Mouse (Mus musculus): ENCODE results near the gene Igfn1.
A peak's percentile ranks its signal among the peaks of the same experiment; 100 is the strongest.

Gene Igfn1

GRCm38 (mm10) chr1:136007211-136008158, 1.3 kb upstream of the Igfn1 start, which contains the start of gene Tmem9:
Tmem9 (plus strand) TSS chr1:136008150.
- no peak for DNase-seq (ENCODE audit: low read depth, low spot score)

GRCm38 (mm10) chr1:136001438-136001837, 4.7 kb downstream of the Igfn1 start:
- no peak for DNase-seq (ENCODE audit: low read depth, low spot score)

- no peak for DNase-seq (ENCODE audit: low read depth, low spot score)
Measured at GRCm38 (mm10) chr1:135999720-136000287, 6.3 kb downstream of the Igfn1 start.

DNA sequence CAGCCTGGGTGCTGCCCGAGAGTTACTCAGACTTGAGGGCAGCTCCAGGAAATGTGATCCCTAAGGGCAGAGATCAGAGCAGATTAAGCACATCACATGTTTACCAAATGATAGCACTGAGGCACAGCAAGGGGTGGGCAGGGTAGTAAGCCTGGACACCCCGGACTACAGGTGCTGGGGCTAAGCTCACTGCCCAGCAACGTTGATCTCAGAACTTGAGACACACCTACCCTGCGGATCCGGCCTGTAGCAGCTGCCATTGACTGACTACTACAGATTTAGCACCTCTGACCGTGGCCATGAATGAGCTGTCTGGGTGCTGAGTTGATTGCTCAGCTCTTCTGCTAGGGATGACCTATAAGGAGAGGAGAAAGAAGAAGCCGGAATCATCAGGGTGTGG, 8.6 kb downstream of the Igfn1 start:
- DNase-seq (ENCODE audit: low read depth, low spot score), result no peak

- DNase-seq (ENCODE audit: low read depth, low spot score), result no peak
Measured at GRCm38 (mm10) chr1:135993470-135993869, 12.7 kb downstream of the Igfn1 start.

DNA sequence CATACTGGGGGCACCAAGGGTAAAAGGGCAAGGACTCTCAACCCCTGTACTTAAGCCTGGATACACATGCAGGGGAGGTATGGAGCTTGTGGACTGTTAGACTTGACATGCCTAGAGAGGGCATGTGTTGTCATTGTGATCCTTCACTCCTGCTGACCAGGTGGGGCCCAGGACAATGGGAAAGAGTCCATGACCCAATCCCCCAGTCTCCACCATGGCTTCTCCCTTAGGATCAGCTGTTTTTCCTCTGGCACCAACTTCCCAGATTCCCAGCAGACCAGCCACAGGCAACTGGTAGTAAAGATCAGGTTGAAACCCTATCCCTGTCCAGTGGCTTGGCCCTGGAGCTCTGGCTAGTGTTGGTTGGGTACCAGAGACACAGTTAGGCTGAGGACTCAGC, 16.3 kb downstream of the Igfn1 start:
- DNase-seq (ENCODE audit: low read depth, low spot score), result no peak

DNA sequence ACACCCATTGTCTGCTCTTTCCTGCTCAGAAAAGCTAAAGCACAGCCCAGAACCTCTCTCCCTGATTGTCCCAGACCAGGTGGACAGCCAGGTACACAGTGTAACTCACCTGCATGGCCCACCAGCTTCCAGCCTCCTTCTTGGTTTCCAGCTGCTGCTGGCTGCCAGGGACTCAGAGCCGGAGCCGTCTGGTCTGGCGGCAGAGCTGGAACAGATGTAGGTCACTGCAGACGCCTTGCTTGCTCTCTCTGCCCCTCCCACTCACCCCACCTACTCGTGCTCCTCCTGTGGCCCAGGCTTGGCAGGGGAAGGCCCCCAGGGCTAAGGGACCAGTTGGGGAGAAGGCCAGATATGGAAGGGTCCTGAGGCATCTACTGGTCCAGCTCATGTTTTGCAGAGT, 22.0 kb downstream of the Igfn1 start:
- no peak for DNase-seq (ENCODE audit: low read depth, low spot score)

- DNase-seq (ENCODE audit: low read depth, low spot score), result no peak
Measured at GRCm38 (mm10) chr1:135972576-135972975, 33.6 kb downstream of the Igfn1 start.

DNA sequence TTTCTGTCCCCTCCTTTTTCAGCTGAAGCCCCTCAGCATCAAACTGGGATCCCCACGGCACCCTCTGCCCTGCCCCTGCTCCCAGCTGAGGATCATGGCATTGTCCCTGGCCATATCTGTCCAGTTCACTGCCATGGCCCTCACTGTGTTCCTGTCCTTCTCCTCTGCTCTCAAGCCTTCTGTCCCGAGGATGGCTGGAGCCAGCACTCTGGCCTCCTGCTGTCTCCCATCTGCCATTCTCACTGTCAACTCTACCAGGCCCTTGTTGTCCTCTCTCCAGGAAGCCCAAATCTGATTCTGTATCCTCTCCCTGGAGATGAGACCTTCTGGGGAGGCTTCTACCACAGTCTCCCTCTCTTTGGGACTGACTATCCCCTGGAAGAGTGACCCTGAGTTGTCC, 35.7 kb downstream of the Igfn1 start:
- DNase-seq (ENCODE audit: low read depth, low spot score), result no peak

GRCm38 (mm10) chr1:135967739-135968138, 38.4 kb downstream of the Igfn1 start:
- no peak for DNase-seq (ENCODE audit: low read depth, low spot score)

- DNase-seq (ENCODE audit: low read depth, low spot score), result no peak
Measured at GRCm38 (mm10) chr1:135964561-135964960, 41.6 kb downstream of the Igfn1 start.

DNA sequence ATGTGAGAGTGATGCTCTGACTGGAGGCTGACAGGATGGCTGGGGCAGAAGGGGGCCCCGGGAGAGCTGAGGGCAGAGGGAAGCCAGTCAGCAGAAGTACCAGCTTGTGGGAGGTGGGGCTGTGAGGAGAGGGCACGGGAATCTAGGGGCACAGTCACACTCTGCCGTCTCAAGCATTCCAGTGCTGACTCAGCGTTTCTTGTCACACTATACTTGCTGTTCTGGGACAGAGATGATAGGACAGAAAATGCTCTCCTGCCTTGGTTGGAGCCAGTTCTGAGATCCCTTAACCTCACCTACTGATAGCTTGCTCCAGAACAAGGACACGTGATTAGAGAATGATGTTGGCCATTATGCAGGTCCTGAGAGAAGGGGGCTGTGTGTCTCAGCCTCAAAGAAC, 43.0 kb downstream of the Igfn1 start:
- DNase-seq (ENCODE audit: low read depth, low spot score), result no peak

DNA sequence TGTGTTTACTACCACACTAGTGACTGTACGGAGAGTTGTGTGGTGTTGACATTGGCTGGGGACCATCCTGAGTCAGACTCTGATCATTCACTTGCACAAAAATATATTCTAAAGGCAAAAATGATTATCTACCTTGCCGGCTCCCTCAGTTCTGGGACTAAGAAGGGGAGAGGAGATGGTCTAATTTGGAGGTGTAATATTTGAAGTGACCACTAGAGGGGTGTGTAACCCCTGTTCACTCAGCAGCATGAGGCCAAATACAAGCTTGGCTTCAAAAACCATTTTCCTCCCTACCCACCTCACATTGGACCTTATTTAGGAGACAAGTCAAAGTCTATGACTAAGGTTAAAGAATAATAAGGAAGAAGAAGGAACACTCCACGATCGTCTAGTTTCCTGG, 47.7 kb downstream of the Igfn1 start:
- DNase-seq (ENCODE audit: low read depth, low spot score), result peak; percentile 43

DNA sequence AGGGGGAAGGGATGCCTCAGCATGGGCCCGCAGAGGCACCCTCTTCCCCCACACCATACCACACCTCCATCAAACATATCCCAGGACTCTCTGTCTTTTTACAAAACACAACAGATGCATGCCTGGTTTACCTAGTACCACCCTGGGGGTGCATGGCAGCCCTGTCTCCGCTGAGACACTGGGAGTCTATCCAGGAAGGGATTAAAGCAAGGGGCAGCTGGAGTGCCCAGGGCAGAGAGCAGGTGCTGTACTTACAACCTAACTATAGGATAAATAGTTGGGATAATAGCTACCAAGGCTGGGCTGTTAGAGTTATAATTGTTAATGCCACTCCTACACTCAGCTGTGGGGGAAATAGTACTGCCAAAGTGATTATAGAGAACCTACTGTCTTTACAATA, 57.3 kb downstream of the Igfn1 start:
- DNase-seq (ENCODE audit: low read depth, low spot score), result no peak

DNA sequence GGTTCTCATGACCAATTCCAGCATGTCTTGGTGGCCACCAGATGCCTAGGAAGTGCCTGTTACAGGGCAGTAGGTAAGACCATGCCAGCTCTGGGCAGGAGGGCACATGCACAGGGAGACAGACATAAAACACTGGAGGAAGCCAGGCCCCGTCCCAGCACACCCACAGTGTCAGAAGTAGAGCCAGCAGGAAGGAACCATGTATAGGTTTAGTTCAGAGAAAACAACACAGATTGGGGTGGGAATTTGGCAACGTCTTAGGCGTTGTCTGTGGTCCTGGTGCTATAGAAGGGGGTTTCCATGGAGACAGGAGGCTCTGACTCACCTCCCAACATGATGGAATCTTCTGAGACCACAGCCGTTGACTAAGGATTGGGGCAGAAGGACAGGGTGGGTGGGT, 59.9 kb downstream of the Igfn1 start:
- DNase-seq (ENCODE audit: low read depth, low spot score), result no peak

GRCm38 (mm10) chr1:135945711-135946110, 60.4 kb downstream of the Igfn1 start:
- peak; percentile 38 for DNase-seq (ENCODE audit: low read depth, low spot score)

GRCm38 (mm10) chr1:135944526-135945259, 61.4 kb downstream of the Igfn1 start:
- DNase-seq (ENCODE audit: low read depth, low spot score), result peak; percentile 42

- no peak for DNase-seq (ENCODE audit: low read depth, low spot score)
Measured at GRCm38 (mm10) chr1:135943713-135944112, 62.4 kb downstream of the Igfn1 start.

GRCm38 (mm10) chr1:135942116-135942515, 64.0 kb downstream of the Igfn1 start:
- DNase-seq (ENCODE audit: low read depth, low spot score), result no peak

DNA sequence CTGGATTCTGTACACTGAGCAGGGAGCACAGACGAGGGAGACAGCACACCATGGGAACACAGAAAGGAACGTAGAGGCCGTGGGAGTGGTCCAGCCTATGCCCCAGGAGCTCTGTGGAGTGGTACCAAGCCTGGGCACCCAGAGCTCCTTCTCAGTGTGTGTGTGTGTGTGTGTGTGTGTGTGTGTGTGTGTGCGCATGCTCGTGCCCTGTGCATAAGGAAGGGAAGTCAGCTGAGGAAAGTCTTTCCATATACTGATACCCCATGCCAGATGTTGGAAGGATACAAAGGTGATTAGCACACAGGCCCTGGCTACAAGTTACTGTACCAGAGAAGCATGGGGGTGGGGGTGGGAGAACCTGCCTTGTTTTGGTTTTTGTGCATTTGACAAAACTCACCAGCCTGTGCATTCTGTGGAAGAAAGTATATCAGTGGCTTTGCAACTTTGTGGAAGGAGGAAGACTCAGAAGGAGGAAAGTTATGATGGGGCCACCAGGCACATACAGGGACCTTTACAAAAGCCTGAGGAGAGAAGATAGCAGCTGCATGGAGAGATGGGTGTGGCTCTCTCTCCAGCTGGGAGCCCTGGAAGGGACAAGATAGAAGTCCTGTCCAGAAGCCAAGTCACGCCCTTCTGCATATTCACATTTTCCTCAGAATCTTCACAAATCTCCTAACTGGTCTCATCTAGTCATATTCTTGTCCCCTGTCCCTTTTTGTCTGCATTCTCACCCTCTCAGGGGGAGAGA, 64.7 kb downstream of the Igfn1 start:
- no peak for DNase-seq (ENCODE audit: low read depth, low spot score)

GRCm38 (mm10) chr1:135936091-135936490, 70.1 kb downstream of the Igfn1 start:
- DNase-seq (ENCODE audit: low read depth, low spot score), result no peak
